Mouse (Mus musculus) kidney, adult 9 months (tissue): ENCODE data around the gene Zfp189.
"Not testable (repeated sequence)": the region's sequence is repeated elsewhere in the genome, so short reads cannot be mapped to it uniquely, and the experiment has no call there.

Experiments used
- DNase-seq: peaks from one replicate; pipeline ENCODE4 v3.0.0; 2022

Zfp189 gene

GRCm38 (mm10) chr4:49520572-49521340, at the start of gene Zfp189, which contains the start of gene Mrpl50:
Zfp189 (plus strand) TSS chr4:49521176.
Mrpl50 (minus strand) TSS chr4:49521093.
- peak; percentile 98 for DNase-seq

DNA sequence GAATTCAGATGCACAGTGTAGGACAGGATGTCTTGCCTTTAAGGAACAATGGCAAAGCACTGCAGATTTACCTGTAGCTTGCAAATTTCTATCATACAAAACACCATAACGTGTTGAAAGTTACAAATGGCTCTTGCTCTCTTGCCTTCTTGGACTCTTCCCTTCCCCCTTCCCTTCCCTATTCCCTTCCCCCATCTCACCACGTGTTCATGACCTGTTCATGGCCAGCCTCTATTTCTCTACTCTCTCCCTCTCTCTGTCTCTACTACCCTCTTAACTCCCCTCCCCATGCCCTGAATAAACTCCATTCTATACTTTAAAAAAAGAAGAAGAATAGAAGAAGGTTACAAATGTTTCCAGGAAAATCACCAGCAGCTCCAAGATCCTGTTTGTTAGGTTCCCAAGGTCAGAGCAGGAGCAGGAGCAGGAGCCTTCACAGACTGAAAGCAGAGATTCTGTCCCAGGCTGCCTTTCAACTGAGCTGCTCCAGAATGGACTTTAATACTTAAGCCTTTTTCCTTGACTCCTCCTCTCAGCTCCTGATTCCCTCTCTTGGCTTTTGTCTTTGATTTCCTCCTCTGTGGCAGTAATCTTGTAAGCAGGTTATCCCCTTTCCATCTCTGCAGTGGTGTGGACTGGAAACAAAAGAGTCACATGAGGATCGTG, 47.4 kb upstream of the Zfp189 start, which contains the start of gene Acnat1:
TSS of gene Acnat1 (minus strand) at position 478 of the 666 bp plus-strand sequence.
- peak; percentile 84 for DNase-seq

GRCm38 (mm10) chr4:49474583-49474982, 46.4 kb upstream of the Zfp189 start:
- DNase-seq = no peak

- DNase-seq = peak; percentile 39
Observed at GRCm38 (mm10) chr4:49478118-49478877, 42.7 kb upstream of the Zfp189 start.

DNA sequence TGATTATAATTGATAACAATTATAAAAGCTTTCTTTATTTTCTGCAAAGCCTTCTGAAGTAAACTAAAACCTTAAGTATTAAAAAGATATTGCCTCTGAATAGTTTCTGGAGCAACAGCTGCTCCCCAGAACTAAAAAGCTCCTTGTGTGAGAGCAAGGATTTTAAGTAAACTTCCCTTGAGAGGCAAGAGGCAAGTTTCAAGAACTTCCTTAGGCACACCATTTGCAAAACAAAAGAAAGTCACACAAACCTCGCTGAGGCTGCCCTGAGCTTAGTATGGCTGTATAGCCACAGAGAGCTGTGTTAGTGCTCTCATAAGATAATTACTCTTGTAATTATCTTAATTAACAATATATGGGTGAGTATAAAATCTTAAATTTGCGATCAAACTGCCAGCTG, 41.9 kb upstream of the Zfp189 start:
- DNase-seq = not testable (repeated sequence)

- DNase-seq = peak; percentile 34
Observed at GRCm38 (mm10) chr4:49480104-49480760, 40.7 kb upstream of the Zfp189 start.

GRCm38 (mm10) chr4:49480896-49481295, 40.1 kb upstream of the Zfp189 start:
- no peak for DNase-seq

DNA sequence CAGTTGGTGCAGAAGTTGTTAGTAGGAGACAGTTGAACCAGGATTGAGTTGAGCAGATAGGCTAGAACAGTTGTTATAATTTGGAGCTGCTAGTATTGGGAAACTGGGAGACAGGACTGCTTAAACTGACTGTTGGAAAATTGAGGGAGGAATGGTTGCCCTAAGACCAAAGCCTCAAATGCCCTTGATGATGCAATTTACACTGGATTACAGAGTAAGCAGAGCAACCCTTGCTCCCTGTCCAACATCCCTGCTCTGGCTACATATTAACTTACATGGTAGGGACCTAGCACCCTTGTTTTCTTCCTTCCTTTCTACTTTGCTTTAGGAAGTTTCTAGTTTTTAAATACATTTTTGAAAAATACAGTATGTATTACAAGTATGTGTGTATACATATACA, 35.5 kb upstream of the Zfp189 start:
- DNase-seq = peak; percentile 90

DNA sequence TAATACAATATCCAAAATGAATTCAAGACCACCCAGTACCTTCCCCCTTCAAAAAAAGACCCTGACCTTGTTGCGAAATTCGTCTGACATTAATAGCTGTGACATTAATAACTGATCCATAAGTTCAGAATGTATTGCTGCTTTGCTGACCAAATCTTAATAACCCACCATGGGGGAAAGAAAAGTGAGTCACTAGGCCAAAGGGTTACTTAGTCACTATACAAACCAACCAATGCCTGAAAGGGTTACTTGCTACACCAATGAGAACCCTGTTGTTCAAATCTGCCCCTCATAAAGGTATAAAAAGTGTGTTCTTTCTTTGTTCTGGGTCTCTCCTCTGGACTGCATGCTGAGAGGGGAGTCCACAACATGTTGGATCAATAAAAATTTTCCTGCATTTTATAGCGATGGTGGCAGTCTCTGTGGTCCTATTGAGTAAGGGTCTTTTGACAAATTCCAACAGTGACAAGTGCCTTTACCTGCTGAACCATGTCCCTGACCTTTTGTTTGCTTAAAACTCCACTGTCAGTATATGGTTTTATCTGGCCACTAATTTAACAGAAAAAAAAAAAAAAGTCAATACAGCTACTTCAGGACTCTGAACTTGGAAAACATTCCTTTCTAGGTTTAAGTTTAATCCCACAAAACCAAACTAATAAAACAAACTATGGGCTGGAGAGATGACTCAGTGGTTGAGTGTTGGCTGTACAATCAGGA, 34.9 kb upstream of the Zfp189 start:
- peak; percentile 41 for DNase-seq

DNA sequence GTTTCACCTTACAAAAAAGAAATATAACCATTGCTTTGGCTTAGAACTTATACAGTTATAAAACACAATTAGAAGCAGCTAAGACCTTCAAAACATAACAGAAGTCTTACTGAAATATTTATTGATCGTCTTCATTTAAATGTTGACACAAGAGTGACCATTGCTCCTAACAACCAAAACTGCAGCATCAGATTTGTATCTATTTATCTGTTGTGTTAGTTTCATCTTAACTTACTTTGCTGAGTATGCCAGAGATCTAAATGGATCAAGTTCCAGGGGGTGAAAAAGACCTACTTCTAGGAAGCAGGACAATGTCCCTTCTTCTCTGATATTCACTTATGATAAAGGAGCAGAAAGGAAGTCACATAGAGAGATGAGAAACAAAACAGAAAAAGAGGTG, 17.4 kb upstream of the Zfp189 start:
- no peak for DNase-seq

DNA sequence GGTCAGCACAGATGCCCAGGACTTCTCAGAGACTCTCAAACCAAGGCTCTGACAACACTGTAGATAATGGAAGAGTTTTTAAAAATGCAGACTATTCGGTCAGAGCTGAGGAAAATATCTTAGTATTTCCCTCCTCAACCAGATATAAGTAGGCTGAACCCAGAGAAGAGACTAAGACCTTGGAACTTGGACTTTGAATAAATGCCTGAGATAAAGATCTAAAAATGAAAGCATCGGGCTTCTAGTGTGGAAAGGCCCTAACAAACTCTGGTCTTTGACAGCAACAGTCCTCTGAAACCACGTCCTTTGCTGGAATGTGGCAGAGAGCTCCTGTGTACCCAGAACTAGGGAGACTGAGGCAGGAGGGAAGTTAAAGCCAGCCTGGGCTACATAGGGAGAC, 14.6 kb upstream of the Zfp189 start, which contains the start of gene Baat:
TSS of gene Baat (minus strand) at position 172 of the 400 bp plus-strand sequence.
- DNase-seq = peak; percentile 43

- DNase-seq = peak; percentile 51
Observed at GRCm38 (mm10) chr4:49509183-49509582, 11.8 kb upstream of the Zfp189 start.

DNA sequence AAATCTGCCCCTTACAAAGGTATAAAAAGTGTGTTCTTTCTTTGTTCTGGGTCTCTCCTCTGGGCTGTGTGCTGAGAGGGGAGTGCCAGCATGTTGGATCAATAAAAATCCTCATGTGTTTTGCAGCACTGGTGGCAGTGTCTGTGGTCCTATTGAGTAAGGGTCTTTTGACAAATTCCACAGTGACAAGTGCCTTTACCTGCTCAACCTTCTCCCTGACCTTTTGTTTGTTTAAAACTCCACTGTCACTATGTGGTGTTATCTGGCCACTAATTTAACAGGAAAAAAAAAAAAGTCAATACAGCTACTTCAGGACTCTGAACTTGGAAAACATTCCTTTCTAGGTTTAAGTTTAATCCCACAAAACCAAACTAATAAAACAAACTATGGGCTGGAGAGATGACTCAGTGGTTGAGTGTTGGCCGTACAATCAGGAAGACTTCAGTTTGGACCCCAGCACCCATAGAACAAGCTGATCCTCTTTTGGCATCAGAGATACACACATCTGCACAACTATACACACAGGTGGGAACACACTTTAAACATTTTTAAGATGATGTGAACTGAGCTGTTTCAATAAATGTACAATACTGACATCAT, 10.6 kb upstream of the Zfp189 start:
- peak; percentile 65 for DNase-seq

GRCm38 (mm10) chr4:49512636-49513035, 8.3 kb upstream of the Zfp189 start:
- DNase-seq = no peak

GRCm38 (mm10) chr4:49514441-49514840, 6.5 kb upstream of the Zfp189 start:
- peak; percentile 49 for DNase-seq

GRCm38 (mm10) chr4:49519476-49519875, 1.5 kb upstream of the Zfp189 start:
- DNase-seq = no peak

GRCm38 (mm10) chr4:49521346-49521745, 370 bp downstream of the Zfp189 start:
- no peak for DNase-seq

GRCm38 (mm10) chr4:49522576-49522975, 1.6 kb downstream of the Zfp189 start:
- no peak for DNase-seq

DNA sequence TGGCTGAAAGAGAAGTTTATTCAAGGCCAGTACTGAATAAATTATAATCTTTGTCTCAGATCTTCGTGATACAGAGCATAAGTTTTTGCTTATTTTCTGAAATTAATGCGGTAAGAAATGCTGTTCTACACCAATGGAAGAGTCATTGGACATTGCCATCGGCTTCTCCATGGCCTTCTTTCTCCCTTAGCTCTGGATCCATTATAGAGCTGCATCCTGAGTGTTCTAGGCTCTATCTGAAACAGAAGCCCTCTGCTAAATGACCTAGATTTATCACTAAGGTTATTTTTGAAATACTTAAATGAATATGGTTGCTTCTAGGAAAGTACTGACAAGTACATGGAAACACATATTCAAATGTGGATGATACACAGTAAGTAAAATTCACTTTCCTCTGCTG, 14.1 kb downstream of the Zfp189 start:
- no peak for DNase-seq

DNA sequence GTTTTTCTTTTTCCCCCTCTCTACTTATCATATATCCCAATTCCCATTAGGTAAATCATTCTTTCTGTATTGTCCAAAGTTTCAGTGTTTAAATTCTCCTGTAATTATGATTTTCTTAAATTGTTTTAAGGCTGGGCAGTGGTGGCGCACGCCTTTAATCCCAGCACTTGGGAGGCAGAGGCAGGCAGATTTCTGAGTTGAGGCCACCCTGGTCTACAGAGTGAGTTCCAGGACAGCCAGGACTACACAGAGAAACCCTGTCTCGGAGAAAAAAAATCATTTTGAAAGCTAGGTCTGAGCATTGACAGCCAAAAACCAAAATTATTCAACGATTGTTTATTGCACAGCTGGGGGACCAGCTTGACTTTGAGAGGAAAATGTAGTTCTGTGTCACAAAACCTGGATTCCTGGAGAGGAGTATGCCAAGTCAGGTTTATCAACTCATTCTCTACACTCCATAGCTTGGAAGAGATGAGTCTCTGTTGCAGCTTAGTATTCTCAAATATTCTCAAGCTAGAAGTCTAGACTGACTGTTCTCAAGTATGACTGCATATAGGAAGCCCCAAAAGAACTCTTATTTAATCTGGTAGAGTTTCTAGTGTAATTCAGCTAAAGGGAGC, 14.8 kb downstream of the Zfp189 start:
- no peak for DNase-seq

- DNase-seq = no peak
Observed at GRCm38 (mm10) chr4:49536671-49537070, 15.7 kb downstream of the Zfp189 start.
